25 mouse cellular contexts compared by ENCODE assay signal in genomic region chr13:45724507-45725259, GRCm38 (mm10).
DNase-seq lines count a peak whose midpoint lies in the region; ATAC-seq and TF ChIP-seq lines count a peak whose summit lies in the region.
"Had no signal": no experiment of that assay in that cellular context is flagged by ENCODE, and none has a peak within 500 bp of the region (broad histone marks: within the 10 kb centered on the region; RNA-seq: fewer than 3 reads in every experiment).

No protein-coding gene starts in this region.

- TF ChIP-seq CTCF in lung, embryonic 14.5 days (IDR thresholded peaks at IDR 0.05; ENCODE audit: low read depth), result no peak

- peak; percentile 11 to 16 for DNase-seq in cerebellum, postnatal 14 days
- no peak for DNase-seq in cerebellum, adult 8-10 months
- peak; percentile 90 for DNase-seq in heart, adult 11 months
- no peak for DNase-seq in heart, postnatal 36 days
- peak; percentile 21 for DNase-seq in lung, embryonic 14.5 days
- no peak for DNase-seq in lung, postnatal 36 days
- DNase-seq in thymus, postnatal 14 days, result no peak
- DNase-seq: adrenal gland, adult 8-10 months; adrenal gland, postnatal 36 days; B cell, adult 2 months; cerebellum, adult 11-12 months; cerebellum, adult 9-11 months; embryo, embryonic 11 days; gastrocnemius, postnatal 25 days; kidney, adult 2 months had no signal

- no peaks in the 10 kb centered on the region for H3K27me3 ChIP-seq in lung, embryonic 14.5 days (ENCODE audit: insufficient read depth, low read length)
- no peaks in the 10 kb centered on the region for H3K27me3 ChIP-seq in embryonic facial prominence, embryonic 13.5 days
- H3K27me3 ChIP-seq: embryonic facial prominence, embryonic 15.5 days; forebrain, embryonic 15.5 days; heart, embryonic 12.5 days had no signal

- H3K27ac ChIP-seq in lung, embryonic 14.5 days (ENCODE audit: low read depth), result no peak overlapping the region
- no peak overlapping the region for H3K27ac ChIP-seq in embryonic facial prominence, embryonic 13.5 days
- H3K27ac ChIP-seq: forebrain, embryonic 10.5 days; forebrain, embryonic 15.5 days; hindbrain, embryonic 14.5 days had no signal

- H3K36me3 ChIP-seq in lung, embryonic 14.5 days (ENCODE audit: insufficient read depth), result no peaks in the 10 kb centered on the region
- no peaks in the 10 kb centered on the region for H3K36me3 ChIP-seq in embryonic facial prominence, embryonic 13.5 days
- H3K36me3 ChIP-seq: embryonic facial prominence, embryonic 15.5 days; forebrain, embryonic 10.5 days; forebrain, embryonic 15.5 days; heart, embryonic 12.5 days had no signal

- 58% methylated on average over 14 of the region's 14 CpGs for WGBS in lung, embryonic 14.5 days
- WGBS in embryonic facial prominence, embryonic 13.5 days, result 47% methylated on average over 14 of the region's 14 CpGs

- intact Hi-C loops in heart, postnatal 36 days (cut with DNase I), result no loop called here

- H3K4me3 ChIP-seq in lung, embryonic 14.5 days (ENCODE audit: low read depth, low read length), result no peak overlapping the region
- no peak overlapping the region for H3K4me3 ChIP-seq in embryonic facial prominence, embryonic 13.5 days
- H3K4me3 ChIP-seq: embryonic facial prominence, embryonic 15.5 days; erythroblast, embryonic 14.5 days; forebrain, embryonic 10.5 days; forebrain, embryonic 15.5 days; heart, embryonic 12.5 days had no signal

- H3K9ac ChIP-seq in lung, embryonic 14.5 days, result no peak overlapping the region
- H3K9ac ChIP-seq in embryonic facial prominence, embryonic 13.5 days, result no peak overlapping the region
- H3K9ac ChIP-seq: embryonic facial prominence, embryonic 15.5 days; forebrain, embryonic 15.5 days; heart, embryonic 12.5 days; hindbrain, embryonic 14.5 days had no signal

- no peak for ATAC-seq in lung, embryonic 14.5 days (ENCODE audit: insufficient read depth)
- ATAC-seq in embryonic facial prominence, embryonic 13.5 days (ENCODE audit: insufficient number of reproducible peaks, insufficient read depth, low FRiP score, low TSS enrichment, low read depth), result 0 out of 2 replicates have a peak, but pooled peaks have one; percentile 32
- ATAC-seq: CD4-positive, CD25-positive, alpha-beta regulatory T cell, adult 4 months; forebrain, embryonic 15.5 days; intestine, embryonic 16.5 days had no signal

- H3K4me2 ChIP-seq in lung, embryonic 14.5 days, result no peak overlapping the region
- no peak overlapping the region for H3K4me2 ChIP-seq in embryonic facial prominence, embryonic 13.5 days
- H3K4me2 ChIP-seq: embryonic facial prominence, embryonic 15.5 days; forebrain, embryonic 15.5 days; heart, embryonic 12.5 days; hindbrain, embryonic 14.5 days had no signal

- H3K4me1 ChIP-seq in lung, embryonic 14.5 days (ENCODE audit: insufficient read depth), result peaks cover 3% of the 10 kb centered on the region; the same call in 1 of the 2 replicates
- H3K4me1 ChIP-seq in embryonic facial prominence, embryonic 13.5 days, result peaks cover 18% of the 10 kb centered on the region

- H3K9me3 ChIP-seq in lung, embryonic 14.5 days (ENCODE audit: low read depth, low read length), result no peaks in the 10 kb centered on the region
- H3K9me3 ChIP-seq in embryonic facial prominence, embryonic 13.5 days, result no peaks in the 10 kb centered on the region
- H3K9me3 ChIP-seq: embryonic facial prominence, embryonic 15.5 days; forebrain, embryonic 10.5 days; forebrain, embryonic 15.5 days; G1E; heart, embryonic 12.5 days had no signal

Comparison
In these comparisons a context has a peak if more than half of its experiments do, and no peak if none do; other contexts are left out.
1. DNase-seq: peak in cerebellum, postnatal 14 days (2 of 2), heart, adult 11 months (single experiment) and lung, embryonic 14.5 days (single experiment); none in cerebellum, adult 8-10 months (single experiment), heart, postnatal 36 days (0 of 2), lung, postnatal 36 days (single experiment) and thymus, postnatal 14 days (single experiment).